Mouse (Mus musculus) midbrain, embryonic 14.5 days (tissue): Measurements from ENCODE around the gene Itm2c. TPM values are rescaled to one million over a fixed set of nuclear protein-coding genes. Genes with fewer than 3 reads are reported as not detected.

Experiments used
- ATAC-seq: fragments of 200-750 bp; cut with Nextera tagmentation; 2 replicates; pipeline ENCODE4 v1.8.0; 2017; ENCODE audit warnings: moderate number of reproducible peaks, moderate library complexity; ENCODE audit not compliant: low FRiP score, low TSS enrichment
- DNase-seq: peaks from one replicate; pipeline ENCODE4 v3.0.0-alpha.2; 2015
- H3K27ac ChIP-seq: fragments of 300-500 bp; sonication (generic); replicated peaks from 2 replicates; pipeline ENCODE4 v1.5.1; 2014; ENCODE audit warnings: mild to moderate bottlenecking, low read depth, low read length, moderate library complexity
- H3K27me3 ChIP-seq: fragments of 300-500 bp; sonication (generic); 2 replicates; pipeline ENCODE4 v1.6.1; 2014; ENCODE audit warnings: low read length, control low read depth, mixed read lengths; ENCODE audit not compliant: control insufficient read depth, insufficient read depth
- H3K36me3 ChIP-seq: fragments of 300-500 bp; sonication (generic); 2 replicates; pipeline ENCODE4 v1.6.1; 2014; ENCODE audit warnings: low read length, control low read depth; ENCODE audit not compliant: control insufficient read depth, insufficient read depth
- H3K4me1 ChIP-seq: fragments of 300-500 bp; sonication (generic); 2 replicates; pipeline ENCODE4 v1.6.1; 2014; ENCODE audit warnings: mild to moderate bottlenecking, antibody characterized with exemption, low read length, control low read depth; ENCODE audit not compliant: control insufficient read depth, insufficient read depth
- H3K4me2 ChIP-seq: fragments of 300-500 bp; sonication (generic); 2 replicates; pipeline ENCODE4 v1.6.1; 2014; ENCODE audit warnings: mild to moderate bottlenecking, low read length, moderate library complexity
- H3K4me3 ChIP-seq: fragments of 300-500 bp; sonication (generic); replicated peaks from 2 replicates; pipeline ENCODE4 v1.5.1; 2014; ENCODE audit warnings: low read depth, low read length
- H3K9ac ChIP-seq: fragments of 300-500 bp; sonication (generic); replicated peaks from 2 replicates; pipeline ENCODE4 v1.6.1; 2014; ENCODE audit warnings: mild to moderate bottlenecking, low read length, moderate library complexity
- H3K9me3 ChIP-seq: fragments of 300-500 bp; sonication (generic); 2 replicates; pipeline ENCODE4 v1.6.1; 2016; ENCODE audit warnings: low read length, control low read depth, mixed read lengths; ENCODE audit not compliant: control insufficient read depth
- WGBS: fragments of 180-500 bp; shearing (Covaris S2); extraction: QIAGEN DNeasy Blood & Tissue Kit; methylation state at CpG from one replicate; pipeline ENCODE4 v1.1.7; 2014; 5-methylcytosine and 5-hydroxymethylcytosine counted together
- polyA plus RNA-seq: library from polyadenylated mRNA; unstranded; fragments of >200 nt; fragmentation: Nextera tagmentation; extraction: Ambion mirVana; gene quantifications from 2 replicates; pipeline ENCODE4 v1.2.1, GENCODE M21; 2014

The Itm2c gene
- polyA plus RNA-seq, 1 experiment from 2014 or later, result 136 TPM

GRCm38 (mm10) chr1:85906892-85907291 is 12.8 kb downstream of the Itm2c start:
- no peak overlapping the region for H3K27ac ChIP-seq
- H3K27me3 ChIP-seq, result no peaks in the 10 kb centered on the region
- no peaks in the 10 kb centered on the region for H3K9me3 ChIP-seq
- no peak overlapping the region for H3K9ac ChIP-seq
- ATAC-seq, result no peak
- DNase-seq, result no peak
- H3K36me3 ChIP-seq, result peaks cover 60% of the 10 kb centered on the region
- H3K4me1 ChIP-seq, result peaks cover 12% of the 10 kb centered on the region
- no peak overlapping the region for H3K4me2 ChIP-seq
- no peak overlapping the region for H3K4me3 ChIP-seq
- WGBS, result 94% methylated on average over 12 of the region's 12 CpGs

- ATAC-seq (no peak), DNase-seq (no peak)
- Histone ChIP-seq H3K4me1 (no peaks in the 10 kb centered on the region), H3K9ac (no peak overlapping the region), H3K27me3 (no peaks in the 10 kb centered on the region), H3K27ac (0 out of 2 replicates have a peak overlapping the region, but pooled peaks have one; percentile 20), H3K9me3 (no peaks in the 10 kb centered on the region), H3K4me3 (no peak overlapping the region), H3K4me2 (no peak overlapping the region), H3K36me3 (peaks cover 48% of the 10 kb centered on the region)
- WGBS, result 66% methylated on average over 13 of the region's 13 CpGs
These were observed 14.9 kb downstream of the Itm2c start for GRCm38 (mm10) chr1:85908754-85909590.

GRCm38 (mm10) chr1:85913078-85913755 is 19.1 kb downstream of the Itm2c start:
- WGBS, result 94% methylated on average over 7 of the region's 7 CpGs
- DNase-seq, result no peak
- no peak overlapping the region for H3K9ac ChIP-seq
- H3K4me2 ChIP-seq, result no peak overlapping the region
- no peak for ATAC-seq
- peaks cover 8% of the 10 kb centered on the region for H3K36me3 ChIP-seq
- peaks cover 22% of the 10 kb centered on the region for H3K4me1 ChIP-seq
- no peak overlapping the region for H3K27ac ChIP-seq
- no peak overlapping the region for H3K4me3 ChIP-seq
- H3K27me3 ChIP-seq, result no peaks in the 10 kb centered on the region
- H3K9me3 ChIP-seq, result no peaks in the 10 kb centered on the region

- ATAC-seq, result no peak
- Histone ChIP-seq H3K4me1 (peaks cover 25% of the 10 kb centered on the region), H3K27ac (peak overlapping the region; percentile 84), H3K36me3 (no peaks in the 10 kb centered on the region), H3K4me3 (no peak overlapping the region), H3K9me3 (no peaks in the 10 kb centered on the region), H3K9ac (no peak overlapping the region), H3K27me3 (no peaks in the 10 kb centered on the region), H3K4me2 (no peak overlapping the region)
- no peak for DNase-seq
These were observed 21.8 kb downstream of the Itm2c start for GRCm38 (mm10) chr1:85915890-85916289.

- H3K36me3 ChIP-seq, result no peaks in the 10 kb centered on the region
- H3K4me3 ChIP-seq, result no peak overlapping the region
- no peak overlapping the region for H3K9ac ChIP-seq
- peak overlapping the region; percentile 13; the same call in 1 of the 2 replicates for H3K4me2 ChIP-seq
- peak; percentile 88 for ATAC-seq
- H3K27me3 ChIP-seq, result no peaks in the 10 kb centered on the region
- peak; percentile 95 for DNase-seq
- H3K4me1 ChIP-seq, result peaks cover 28% of the 10 kb centered on the region
- H3K9me3 ChIP-seq, result no peaks in the 10 kb centered on the region
- H3K27ac ChIP-seq, result peak overlapping the region; percentile 84
- whole genome bisulfite sequencing, result 6% methylated on average over 4 of the region's 4 CpGs
These were observed 22.9 kb downstream of the Itm2c start for GRCm38 (mm10) chr1:85916830-85917450.

GRCm38 (mm10) chr1:85919621-85920020 is 25.5 kb downstream of the Itm2c start:
- WGBS, result 87% methylated on average over 7 of the region's 7 CpGs
- H3K9ac ChIP-seq, result no peak overlapping the region

GRCm38 (mm10) chr1:85921725-85922124 is 27.6 kb downstream of the Itm2c start:
- ATAC-seq, result no peak
- no peaks in the 10 kb centered on the region for H3K9me3 ChIP-seq
- DNase-seq, result no peak
- no peaks in the 10 kb centered on the region for H3K27me3 ChIP-seq
- H3K9ac ChIP-seq, result no peak overlapping the region
- H3K4me1 ChIP-seq, result peaks cover 30% of the 10 kb centered on the region
- H3K36me3 ChIP-seq, result no peaks in the 10 kb centered on the region
- no peak overlapping the region for H3K4me3 ChIP-seq
- WGBS, result 83% methylated on average over 7 of the region's 7 CpGs
- H3K27ac ChIP-seq, result peak overlapping the region; percentile 60
- H3K4me2 ChIP-seq, result no peak overlapping the region

More at GRCm38 (mm10) chr1:85919621-85920020, 25.5 kb downstream of the Itm2c start:
- Histone ChIP-seq H3K27me3 (no peaks in the 10 kb centered on the region), H3K4me2 (no peak overlapping the region), H3K9me3 (no peaks in the 10 kb centered on the region), H3K4me3 (no peak overlapping the region), H3K4me1 (peaks cover 37% of the 10 kb centered on the region), H3K27ac (no peak overlapping the region), H3K36me3 (no peaks in the 10 kb centered on the region)
- ATAC-seq, result no peak
- no peak for DNase-seq

- Histone ChIP-seq H3K9me3 (no peaks in the 10 kb centered on the region), H3K9ac (no peak overlapping the region), H3K4me3 (no peak overlapping the region), H3K36me3 (no peaks in the 10 kb centered on the region), H3K27me3 (no peaks in the 10 kb centered on the region), H3K4me1 (peaks cover 25% of the 10 kb centered on the region), H3K4me2 (no peak overlapping the region), H3K27ac (peak overlapping the region; percentile 60)
- ATAC-seq (no peak; the same call in 1 of the 2 replicates), DNase-seq (peak; percentile 64)
- 51% methylated on average over 7 of the region's 7 CpGs for WGBS
These were observed 28.2 kb downstream of the Itm2c start for GRCm38 (mm10) chr1:85922127-85922864.
